Mouse (Mus musculus): ENCODE measurements at regions not wholly inside any gene's neighbourhood (a gene's known extent, or its start where the extent isn't known, plus 50 kb on each side); places are given as distances from the start of the nearest gene placed in this dataset.
A peak's percentile ranks its signal among the peaks of the same experiment; 100 is the strongest.
"Not testable (repeated sequence)": the region's sequence is repeated elsewhere in the genome, so short reads cannot be mapped to it uniquely, and the experiment has no call there.

DNA sequence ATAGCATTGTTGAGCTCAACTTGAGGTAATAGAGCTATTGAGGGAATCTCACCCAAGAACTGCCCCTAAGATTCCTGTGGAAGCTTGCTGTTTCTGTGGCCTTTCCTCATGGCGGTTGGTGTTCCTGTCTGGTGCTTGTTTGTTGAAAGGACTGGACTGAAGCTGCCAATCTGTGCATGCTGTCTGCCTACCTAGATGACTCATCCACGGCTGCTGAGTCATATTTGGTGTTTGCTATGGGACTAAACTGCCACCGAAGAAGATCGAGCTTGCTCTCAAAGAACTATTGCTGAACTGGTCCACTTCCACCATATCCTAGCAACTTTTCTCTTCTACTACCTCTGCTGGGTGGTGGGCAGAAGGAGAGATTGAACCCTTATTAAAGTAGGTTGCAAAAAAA lies 122.7 kb upstream of the Irx2 start:
- DNase-seq (ENCODE audit: extremely low spot score, low spot score): no peak

DNA sequence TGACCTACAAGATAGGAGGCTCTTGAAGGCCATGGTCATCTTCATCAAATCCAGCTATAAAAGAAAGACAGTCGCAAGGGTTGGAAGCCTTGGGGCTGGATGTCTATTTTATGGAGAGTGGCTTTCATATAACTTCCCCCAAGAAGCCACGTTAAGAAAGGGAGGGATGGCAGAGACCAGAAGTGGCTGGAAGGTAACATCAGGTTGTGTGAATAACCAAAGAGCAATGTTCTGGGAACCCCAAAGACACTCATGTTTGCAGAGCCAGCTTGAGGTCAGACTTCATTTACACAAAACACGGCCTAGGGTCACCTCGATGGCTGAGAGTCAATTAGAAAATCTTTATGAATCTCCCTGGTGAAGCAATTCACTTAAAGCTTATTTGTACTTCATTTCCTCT lies 90.0 kb upstream of the Irx2 start:
- DNase-seq (ENCODE audit: extremely low spot score, low spot score): no peak

DNA sequence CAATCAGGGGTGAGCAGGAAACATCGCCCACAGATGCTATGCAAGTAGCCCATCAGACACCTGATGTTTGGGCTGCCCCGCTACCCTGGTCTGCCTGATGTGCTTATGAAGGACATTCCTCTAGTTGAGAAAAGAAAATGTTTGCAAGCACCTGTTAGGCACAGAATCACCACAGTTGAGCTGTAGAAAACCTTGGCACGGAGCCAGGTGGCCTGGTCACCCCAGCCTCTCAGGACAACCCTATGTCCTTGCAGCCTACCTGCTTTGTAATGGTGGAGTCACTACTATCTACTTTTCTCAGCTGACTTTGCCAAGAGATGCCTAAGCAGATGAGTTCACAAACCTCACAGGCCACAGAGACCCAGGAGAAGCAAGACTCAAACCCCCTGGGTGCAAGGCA lies 86.9 kb upstream of the Irx2 start:
- DNase-seq (ENCODE audit: extremely low spot score, low spot score): no peak

DNA sequence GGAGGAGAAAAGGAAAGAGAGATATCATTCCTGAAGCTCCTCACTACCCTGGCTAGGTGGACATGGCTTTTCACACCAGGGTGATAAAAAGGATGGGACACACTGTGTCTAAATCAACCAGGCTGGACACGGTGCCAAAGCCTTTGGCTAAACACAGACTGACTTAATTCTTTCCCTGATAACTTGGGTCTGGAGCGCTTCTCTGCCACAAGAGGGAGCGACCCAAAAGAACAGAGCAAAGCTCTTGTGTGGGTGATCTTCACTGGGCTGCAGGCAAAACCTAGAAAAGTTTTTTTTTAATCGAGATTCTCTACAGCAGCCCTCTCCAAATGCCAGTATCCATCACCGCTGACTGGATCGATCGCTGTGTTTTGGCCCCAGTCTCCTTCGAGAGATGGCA lies 70.7 kb upstream of the Irx2 start:
- no peak for DNase-seq (ENCODE audit: extremely low spot score, low spot score)

DNA sequence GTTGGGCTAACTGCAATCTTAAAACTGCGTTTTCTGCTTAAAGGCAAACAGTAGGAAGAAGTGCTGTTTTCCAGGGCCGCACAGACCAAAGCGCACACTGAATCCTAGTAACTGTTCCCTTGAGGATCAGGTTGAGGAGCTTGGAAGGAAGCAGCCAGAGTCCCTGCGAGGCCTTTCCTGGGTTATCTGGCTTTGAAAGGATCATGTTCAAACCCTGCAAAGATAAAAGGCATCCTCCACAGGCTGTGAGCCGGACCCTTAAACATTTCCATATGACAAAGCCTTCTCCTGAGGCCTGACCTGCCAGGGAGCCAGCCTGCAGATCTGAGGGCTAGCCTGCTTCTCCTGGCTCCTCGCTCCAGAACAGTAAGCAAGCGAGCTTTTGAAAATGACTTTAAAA lies 56.7 kb upstream of the Irx2 start:
- peak; percentile 29 for DNase-seq (ENCODE audit: extremely low spot score, low spot score)

DNA sequence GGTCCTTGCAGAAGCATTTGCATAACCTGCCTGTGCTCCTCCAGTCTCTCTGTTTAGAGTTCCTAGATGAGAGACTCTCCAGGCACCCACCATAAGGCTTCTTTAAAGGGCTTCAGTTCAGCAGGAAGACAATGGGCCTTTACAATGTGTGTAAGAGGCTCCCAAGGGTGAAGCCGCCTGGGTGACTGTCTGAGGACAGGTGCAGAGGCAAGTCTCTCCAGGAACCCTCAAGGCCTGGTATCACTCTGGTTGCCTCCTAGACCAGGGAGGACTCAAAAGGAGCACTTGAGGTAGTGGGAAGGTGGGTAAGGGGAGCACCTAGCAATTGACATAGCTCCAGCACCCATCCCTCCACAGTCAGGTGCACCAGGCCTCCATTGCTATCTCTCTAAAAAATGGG lies 55.8 kb upstream of the Irx2 start:
- no peak for DNase-seq (ENCODE audit: extremely low spot score, low spot score)

DNA sequence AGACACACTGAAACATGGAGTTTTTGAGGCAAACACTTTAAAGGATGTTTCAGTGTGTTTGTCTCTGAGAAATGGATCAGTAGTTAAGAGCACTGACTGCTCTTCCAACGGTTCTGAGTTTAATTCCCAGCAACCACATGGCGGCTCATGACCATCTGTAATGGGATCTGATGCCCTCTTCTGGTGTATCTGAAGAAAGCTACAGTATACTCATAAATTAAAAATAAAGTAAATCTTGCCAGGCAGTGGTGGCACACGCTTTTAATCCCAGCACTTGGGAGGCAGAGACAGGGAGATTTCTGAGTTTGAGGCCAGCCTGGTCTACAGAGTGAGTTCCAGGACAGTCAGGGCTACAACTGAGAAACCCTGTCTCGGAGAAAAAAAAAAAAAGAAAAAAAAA lies 54.5 kb upstream of the Irx2 start:
- not testable (repeated sequence) for DNase-seq (ENCODE audit: extremely low spot score, low spot score)

DNA sequence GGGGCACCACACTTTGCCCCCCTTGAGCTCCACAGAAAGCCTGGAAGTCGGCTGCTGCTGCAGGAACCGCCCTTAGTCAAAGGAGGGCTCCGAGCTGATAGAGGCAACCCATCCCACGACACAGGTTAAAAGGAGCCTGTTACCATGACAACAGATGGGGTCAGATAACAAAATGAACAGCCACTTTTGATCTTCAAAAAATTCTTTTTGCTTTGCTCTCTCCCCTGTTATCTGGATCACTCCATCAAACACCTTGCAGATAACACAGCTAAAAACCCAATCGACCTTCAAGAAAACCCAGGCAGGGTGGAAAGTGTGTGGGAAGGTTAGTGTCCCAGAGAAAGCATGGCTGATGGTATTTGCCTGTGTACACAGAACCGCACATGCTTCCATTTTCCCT lies 52.1 kb upstream of the Irx2 start:
- no peak for DNase-seq (ENCODE audit: extremely low spot score, low spot score)

DNA sequence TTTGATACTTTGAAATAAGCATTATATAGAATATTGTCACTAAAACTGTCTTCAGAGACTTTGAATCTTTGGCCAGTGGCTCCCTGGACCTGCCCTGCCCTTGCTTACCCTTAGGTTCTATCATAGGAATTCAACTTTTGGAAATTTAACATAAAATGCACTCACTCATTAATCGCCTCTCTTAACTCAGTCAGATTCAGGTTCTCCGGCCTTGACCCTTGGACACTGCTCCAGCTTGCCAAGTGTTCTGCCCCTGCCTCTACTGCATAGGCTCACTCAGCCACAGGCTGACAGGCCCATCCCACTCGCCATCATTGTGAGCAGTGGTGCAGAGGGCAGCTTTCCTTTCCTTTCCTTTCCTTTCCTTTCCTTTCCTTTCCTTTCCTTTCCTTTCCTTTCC lies 50.2 kb upstream of the Irx2 start:
- DNase-seq (ENCODE audit: extremely low spot score, low spot score): no peak
